Mouse (Mus musculus) megakaryocyte, embryonic 14.5 days (primary cell): Measurements from ENCODE around the gene Cyba. TPM values are rescaled to one million over a fixed set of nuclear protein-coding genes. Genes with fewer than 3 reads are reported as not detected.

ENCODE experiments used
- H3K27me3 ChIP-seq: replicated peaks from 2 replicates; pipeline ENCODE3; 2012; ENCODE audit warnings: inconsistent platforms
- H3K36me3 ChIP-seq: replicated peaks from 2 replicates; pipeline ENCODE3; 2012; ENCODE audit warnings: low read length, inconsistent platforms, mixed read lengths
- H3K4me1 ChIP-seq: 2 replicates; pipeline ENCODE4 v1.6.1; 2012; ENCODE audit warnings: inconsistent platforms
- H3K4me3 ChIP-seq: replicated peaks from 2 replicates; pipeline ENCODE3; 2012; ENCODE audit warnings: moderate library complexity, mild to moderate bottlenecking, inconsistent platforms
- H3K9me3 ChIP-seq: 2 replicates; pipeline ENCODE4 v1.6.1; 2012; ENCODE audit warnings: inconsistent platforms
- FLI1 ChIP-seq: IDR thresholded peaks from 2 replicates; pipeline ENCODE4 v1.6.1; 2012; ENCODE audit warnings: low read length, inconsistent platforms, mixed read lengths
- GATA1 ChIP-seq: IDR thresholded peaks from 3 replicates; pipeline ENCODE4 v1.6.1; 2012; ENCODE audit warnings: mixed read lengths, low read length, inconsistent platforms, borderline replicate concordance
- polyA plus RNA-seq: library from polyadenylated mRNA; stranded (reverse); fragments of >175 nt; gene quantifications from 2 replicates; pipeline ENCODE4 v1.2.3, GENCODE M21; 2012; ENCODE audit warnings: low replicate concordance; ENCODE audit not compliant: insufficient read depth

The Cyba gene
- polyA plus RNA-seq, 1 experiment = 3,699 TPM

GRCm38 (mm10) chr8:122463651-122464640 is 31.2 kb upstream of the Cyba start:
- TF ChIP-seq GATA1 (no peak), FLI1 (no peak)
- H3K4me3 ChIP-seq = peak overlapping the region; percentile 62
- H3K27me3 ChIP-seq = no peaks in the 10 kb centered on the region
- no peaks in the 10 kb centered on the region for H3K9me3 ChIP-seq
- peaks cover 97% of the 10 kb centered on the region for H3K4me1 ChIP-seq
- peaks cover 42% of the 10 kb centered on the region for H3K36me3 ChIP-seq

GRCm38 (mm10) chr8:122462510-122462909 is 29.8 kb upstream of the Cyba start:
- H3K36me3 ChIP-seq = peaks cover 32% of the 10 kb centered on the region
- H3K9me3 ChIP-seq = no peaks in the 10 kb centered on the region
- H3K27me3 ChIP-seq = peaks cover 6% of the 10 kb centered on the region
- no peak for TF ChIP-seq GATA1
- no peak for TF ChIP-seq FLI1
- H3K4me1 ChIP-seq = peaks cover 91% of the 10 kb centered on the region
- H3K4me3 ChIP-seq = peak overlapping the region; percentile 7

GRCm38 (mm10) chr8:122461473-122462148 is 28.9 kb upstream of the Cyba start:
- Histone ChIP-seq H3K4me3 (peak overlapping the region; percentile 90), H3K9me3 (no peaks in the 10 kb centered on the region), H3K4me1 (peaks cover 91% of the 10 kb centered on the region), H3K27me3 (peaks cover 14% of the 10 kb centered on the region), H3K36me3 (peaks cover 32% of the 10 kb centered on the region)
- TF ChIP-seq FLI1 = no peak
- TF ChIP-seq GATA1 = no peak

DNA sequence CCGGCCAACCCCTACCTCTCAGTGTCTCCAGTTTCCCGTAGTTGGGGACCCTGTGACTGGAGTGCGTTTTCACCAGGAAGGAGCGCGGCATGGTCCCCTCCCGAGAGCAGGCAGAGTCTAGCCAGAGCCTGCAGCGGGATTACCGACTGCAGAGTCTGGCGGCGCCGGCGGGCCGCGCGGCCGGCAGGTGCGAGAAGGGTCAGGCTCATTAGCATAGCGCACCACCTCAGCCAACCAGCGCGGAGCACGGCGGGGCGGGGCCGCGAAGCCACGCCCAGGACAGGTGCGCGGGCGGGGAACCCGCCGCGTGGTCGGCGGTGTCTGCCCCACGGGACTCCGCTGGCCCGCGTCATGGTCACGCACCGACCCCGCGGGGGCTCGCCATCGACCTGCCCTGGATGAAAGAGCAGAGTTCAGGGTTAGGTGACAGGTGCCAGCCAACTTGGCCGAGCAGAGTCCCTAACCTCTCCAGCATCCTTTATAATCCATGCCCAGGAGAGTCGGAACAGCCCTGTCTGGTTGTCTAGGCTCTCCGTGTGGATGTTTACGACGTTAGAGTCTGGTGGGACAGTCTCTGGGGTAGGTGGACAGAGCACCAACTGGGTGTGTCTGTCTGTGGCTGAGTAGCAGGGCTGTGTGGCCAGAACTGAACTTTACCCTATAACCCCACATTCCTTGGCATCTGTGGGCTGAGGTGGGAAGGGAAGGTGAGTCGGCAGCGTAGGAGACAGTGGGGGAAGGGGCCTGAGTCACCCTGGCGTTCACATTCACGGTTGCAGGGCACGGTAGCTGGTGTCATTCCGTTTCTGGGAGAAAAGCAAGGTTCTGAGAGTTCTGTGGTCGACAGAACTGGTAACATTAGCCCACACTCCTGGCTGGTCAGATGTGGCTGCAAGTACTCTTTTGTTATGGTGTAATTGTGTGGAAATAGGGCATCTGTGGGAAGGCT is 28.1 kb upstream of the Cyba start, which contains the start of gene Snai3:
TSS of gene Snai3 (minus strand) at position 210 of the 949 bp plus-strand sequence.
- peak within 1 kb of the TSS; percentile 90 for H3K4me3 ChIP-seq
- peaks cover 32% of the 10 kb centered on the region for H3K36me3 ChIP-seq
- no peak for TF ChIP-seq GATA1
- TF ChIP-seq FLI1 = no peak
- peaks cover 91% of the 10 kb centered on the region for H3K4me1 ChIP-seq
- peaks cover 20% of the 10 kb centered on the region for H3K27me3 ChIP-seq
- H3K9me3 ChIP-seq = no peaks in the 10 kb centered on the region

DNA sequence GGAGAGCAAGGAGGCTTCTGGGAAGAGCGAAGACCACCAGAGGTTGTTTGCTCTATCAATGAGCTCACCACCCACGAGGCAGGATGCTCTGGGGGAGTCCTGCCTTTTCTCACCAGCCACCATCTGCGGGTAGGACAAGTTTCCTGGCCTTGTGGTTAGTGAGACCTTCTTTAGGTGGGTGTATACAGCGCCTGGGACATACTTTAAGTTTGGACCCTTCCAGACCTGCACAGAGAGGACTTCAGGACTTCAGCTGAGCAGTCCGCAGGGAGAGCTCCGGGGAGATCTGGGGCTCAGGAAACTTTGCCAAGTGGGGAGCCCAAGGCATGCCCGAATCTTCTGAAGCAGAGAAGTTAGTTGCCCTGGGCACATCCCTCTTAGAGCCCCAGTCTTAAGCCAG is 27.3 kb upstream of the Cyba start:
- H3K9me3 ChIP-seq = no peaks in the 10 kb centered on the region
- H3K36me3 ChIP-seq = peaks cover 32% of the 10 kb centered on the region
- peaks cover 90% of the 10 kb centered on the region for H3K4me1 ChIP-seq
- H3K4me3 ChIP-seq = peak overlapping the region; percentile 90
- peaks cover 22% of the 10 kb centered on the region for H3K27me3 ChIP-seq
- TF ChIP-seq FLI1 (no peak), GATA1 (no peak)

DNA sequence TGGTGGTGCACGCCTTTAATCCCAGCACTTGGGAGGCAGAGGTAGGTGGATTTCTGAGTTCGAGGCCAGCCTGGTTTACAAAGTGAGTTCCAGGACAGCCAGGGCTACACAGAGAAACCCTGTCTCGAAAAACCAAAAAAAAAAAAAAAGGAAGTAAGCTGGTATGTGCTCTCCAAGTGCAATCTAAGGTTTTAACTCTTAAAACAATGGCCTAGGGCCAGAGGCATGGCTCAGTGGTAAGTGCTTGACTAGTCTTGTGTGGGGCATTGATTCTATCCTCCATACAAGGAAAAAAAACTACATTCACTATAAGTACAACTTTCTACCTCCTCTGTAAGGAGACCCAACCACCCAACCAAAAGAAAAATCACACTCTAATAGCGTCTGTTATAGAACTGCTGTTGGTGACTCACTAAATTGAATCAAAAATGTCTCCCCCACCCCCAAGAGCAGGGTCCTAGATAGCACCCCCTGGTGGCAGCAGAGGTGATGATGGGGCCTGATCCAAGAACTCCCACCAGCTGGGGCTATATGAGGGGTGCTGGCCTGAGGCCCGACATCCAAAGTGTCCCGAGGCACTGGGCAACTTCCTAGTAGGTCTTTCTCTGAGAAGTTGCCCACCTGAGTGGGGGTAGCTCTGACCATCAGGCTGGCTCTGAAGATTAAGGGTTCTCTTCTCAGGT is 26.6 kb upstream of the Cyba start:
- H3K4me1 ChIP-seq = peaks cover 88% of the 10 kb centered on the region
- no peaks in the 10 kb centered on the region for H3K9me3 ChIP-seq
- TF ChIP-seq FLI1 = no peak
- no peak for TF ChIP-seq GATA1
- peak overlapping the region; percentile 90 for H3K4me3 ChIP-seq
- H3K36me3 ChIP-seq = peaks cover 36% of the 10 kb centered on the region
- peaks cover 26% of the 10 kb centered on the region for H3K27me3 ChIP-seq

GRCm38 (mm10) chr8:122457171-122457570 is 24.4 kb upstream of the Cyba start:
- Histone ChIP-seq H3K4me1 (peaks cover 66% of the 10 kb centered on the region), H3K27me3 (peaks cover 35% of the 10 kb centered on the region), H3K9me3 (no peaks in the 10 kb centered on the region), H3K4me3 (no peak overlapping the region), H3K36me3 (peaks cover 44% of the 10 kb centered on the region)
- TF ChIP-seq FLI1 (no peak), GATA1 (no peak)

- H3K36me3 ChIP-seq = peaks cover 44% of the 10 kb centered on the region
- peaks cover 44% of the 10 kb centered on the region for H3K27me3 ChIP-seq
- no peaks in the 10 kb centered on the region for H3K9me3 ChIP-seq
- H3K4me3 ChIP-seq = no peak overlapping the region
- H3K4me1 ChIP-seq = peaks cover 47% of the 10 kb centered on the region
- TF ChIP-seq GATA1 (no peak), FLI1 (no peak)
These were observed 21.7 kb upstream of the Cyba start for GRCm38 (mm10) chr8:122454409-122454808.
